Mouse (Mus musculus): ENCODE measurements around the gene Eml6. TPM values are rescaled to one million over a fixed set of nuclear protein-coding genes. Genes with fewer than 3 reads are reported as not detected.

The Eml6 gene
- total RNA-seq, 2 experiments from 2014 or later = 0.64 to 0.67 TPM

DNA sequence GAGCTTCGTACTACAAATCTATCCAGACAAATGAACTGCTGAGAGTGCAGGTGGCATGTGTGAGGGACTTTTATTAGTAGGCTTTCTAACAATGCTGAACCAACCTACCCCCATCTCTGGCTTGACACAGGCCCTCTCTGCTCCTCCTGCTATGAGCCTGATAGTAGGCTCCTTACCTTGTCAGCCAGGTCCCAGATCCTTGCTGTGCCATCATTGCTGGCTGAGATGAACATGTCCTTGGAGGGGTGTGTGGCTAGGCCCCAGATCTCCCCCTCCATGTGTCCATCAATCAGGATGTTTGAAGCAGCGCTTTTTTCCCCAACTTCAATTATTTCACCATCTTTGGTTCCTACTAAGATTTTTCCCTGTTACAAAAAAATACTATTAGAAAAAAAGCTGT, 274.8 kb downstream of the Eml6 start:
- Histone ChIP-seq H3K4me3 (no peak overlapping the region), H3K27ac (no peak overlapping the region)
- intact Hi-C loops (cut with DNase I) = no loop called here
- TF ChIP-seq CTCF (IDR thresholded peaks at IDR 0.05) = no peak
- DNase-seq = no peak

- TF ChIP-seq CTCF (IDR thresholded peaks at IDR 0.05) = no peak
- intact Hi-C loops (cut with DNase I) = no loop called here
- DNase-seq = no peak
- H3K27ac ChIP-seq = no peak overlapping the region
- no peak overlapping the region for H3K4me3 ChIP-seq
Observed at GRCm38 (mm10) chr11:29749468-29749829, 276.4 kb downstream of the Eml6 start.

DNA sequence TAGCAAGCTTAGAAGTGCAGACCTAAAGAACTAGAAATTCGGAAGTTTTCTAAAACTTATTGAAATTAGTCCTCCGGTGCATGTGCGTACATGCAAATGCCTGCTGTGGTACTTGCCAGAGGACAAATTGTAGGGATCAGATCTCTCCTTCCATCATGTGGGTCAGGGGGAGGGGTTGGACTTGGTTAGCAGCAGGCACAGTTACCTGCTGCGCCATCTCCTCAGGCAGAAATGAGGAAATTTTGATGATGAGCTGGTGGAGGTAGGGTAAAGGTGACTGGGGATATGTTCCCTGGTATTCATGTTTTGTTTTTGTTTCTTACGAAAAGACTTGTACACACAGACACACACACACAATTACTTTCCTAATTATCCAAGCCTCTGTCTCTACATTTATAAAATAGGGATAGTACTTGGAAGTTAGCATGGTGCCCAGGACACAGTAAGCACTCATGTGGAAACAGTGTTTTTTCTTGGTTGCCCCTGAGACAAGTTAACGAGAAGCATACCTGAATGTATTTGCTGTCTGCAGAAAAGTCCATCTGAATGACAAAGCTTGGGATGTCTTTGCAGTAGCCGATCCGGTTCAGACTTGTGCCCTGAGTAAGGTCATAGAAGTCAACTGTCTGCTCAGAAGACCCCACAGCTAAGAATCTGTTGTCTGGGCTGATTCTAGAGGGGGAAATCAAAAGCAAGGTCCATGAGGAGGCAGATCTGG, 276.9 kb downstream of the Eml6 start:
- intact Hi-C loops (cut with DNase I) = no loop called here
- DNase-seq = no peak
- no peak overlapping the region for H3K27ac ChIP-seq
- H3K4me3 ChIP-seq = no peak overlapping the region
- TF ChIP-seq CTCF (IDR thresholded peaks at IDR 0.05) = no peak

DNA sequence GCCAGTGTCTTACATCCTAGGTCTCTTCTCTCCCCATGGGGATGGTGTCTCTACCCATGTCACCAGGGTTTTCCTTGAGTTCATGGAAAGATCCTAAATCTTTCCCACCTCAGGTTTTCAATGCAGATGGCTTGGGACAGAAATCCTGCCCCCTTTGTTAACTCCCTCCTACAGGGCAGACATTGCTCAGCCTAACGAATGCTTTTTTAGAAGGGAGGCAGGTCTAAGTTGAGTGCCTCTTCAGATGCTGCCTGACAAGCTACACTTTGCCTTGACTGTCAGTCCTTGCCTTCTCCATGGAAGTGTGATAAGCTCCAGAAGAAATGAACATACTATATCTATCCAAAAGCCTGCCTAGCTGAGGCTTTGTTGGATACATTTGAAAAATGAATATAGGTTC, 278.0 kb downstream of the Eml6 start:
- Histone ChIP-seq H3K27ac (no peak overlapping the region), H3K4me3 (no peak overlapping the region)
- no peak for DNase-seq
- TF ChIP-seq CTCF (IDR thresholded peaks at IDR 0.05) = no peak
- intact Hi-C loops (cut with DNase I) = no loop called here

- DNase-seq = no peak
- intact Hi-C loops (cut with DNase I) = no loop called here
- Histone ChIP-seq H3K27ac (no peak overlapping the region), H3K4me3 (no peak overlapping the region)
- no peak for TF ChIP-seq CTCF (IDR thresholded peaks at IDR 0.05)
Observed at GRCm38 (mm10) chr11:29747365-29747764, 278.5 kb downstream of the Eml6 start.

DNA sequence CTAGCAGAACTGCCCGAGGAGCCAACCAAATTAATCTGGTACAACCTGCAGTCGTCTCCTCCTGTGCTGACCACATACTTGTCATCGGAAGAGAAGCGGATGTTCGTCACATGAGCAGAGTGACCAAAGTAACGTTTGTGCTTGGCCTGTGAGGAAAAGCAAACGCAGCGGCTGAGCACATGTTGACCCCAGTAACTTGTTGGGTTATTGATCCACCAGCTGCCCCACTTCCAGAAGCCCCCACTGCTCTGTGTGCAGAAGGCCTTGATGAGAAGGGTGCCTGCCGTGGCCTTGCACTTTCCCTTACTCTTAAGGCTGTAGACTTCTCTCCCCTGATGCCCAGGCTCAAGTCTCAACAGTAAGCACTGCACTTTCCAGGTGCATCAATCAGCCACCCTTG, 279.6 kb downstream of the Eml6 start:
- intact Hi-C loops (cut with DNase I) = no loop called here
- no peak for DNase-seq
- Histone ChIP-seq H3K4me3 (no peak overlapping the region), H3K27ac (no peak overlapping the region)
- no peak for TF ChIP-seq CTCF (IDR thresholded peaks at IDR 0.05)

- Histone ChIP-seq H3K4me3 (no peak overlapping the region), H3K27ac (no peak overlapping the region)
- TF ChIP-seq CTCF (IDR thresholded peaks at IDR 0.05) = no peak
- no peak for DNase-seq
- intact Hi-C loops (cut with DNase I) = no loop called here
Observed at GRCm38 (mm10) chr11:29745513-29745912, 280.3 kb downstream of the Eml6 start.

GRCm38 (mm10) chr11:29744760-29745430, 280.9 kb downstream of the Eml6 start:
- no peak for TF ChIP-seq CTCF (IDR thresholded peaks at IDR 0.05)
- Histone ChIP-seq H3K27ac (no peak overlapping the region), H3K4me3 (no peak overlapping the region)
- intact Hi-C loops (cut with DNase I) = no loop called here
- DNase-seq = no peak

DNA sequence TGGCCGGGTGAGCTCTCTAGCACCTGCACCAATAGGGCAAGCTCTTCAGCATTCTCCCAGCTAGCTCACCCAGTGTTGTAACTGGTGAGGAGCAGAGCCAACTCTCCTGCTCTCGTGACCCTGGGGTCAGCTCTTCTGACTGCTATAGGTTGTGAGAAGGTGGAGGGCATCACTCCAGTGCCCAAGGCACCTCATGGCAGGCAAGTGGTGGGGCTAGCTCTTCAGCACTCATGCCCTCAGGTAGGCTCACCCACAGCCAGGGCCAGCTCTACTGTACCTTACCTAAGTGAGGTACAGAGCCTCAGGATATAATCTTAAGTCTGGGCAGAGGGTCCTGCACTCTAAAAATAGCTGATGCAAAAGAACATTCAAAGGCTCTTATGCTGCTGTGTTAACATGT, 286.1 kb downstream of the Eml6 start:
- no peak for DNase-seq
- no peak overlapping the region for H3K4me3 ChIP-seq
- no peak for TF ChIP-seq CTCF (IDR thresholded peaks at IDR 0.05)
- intact Hi-C loops (cut with DNase I) = no loop called here
- H3K27ac ChIP-seq = no peak overlapping the region

- no peak for DNase-seq
- no peak for TF ChIP-seq CTCF (IDR thresholded peaks at IDR 0.05)
Observed at GRCm38 (mm10) chr11:29727901-29728300, 297.9 kb downstream of the Eml6 start.

DNA sequence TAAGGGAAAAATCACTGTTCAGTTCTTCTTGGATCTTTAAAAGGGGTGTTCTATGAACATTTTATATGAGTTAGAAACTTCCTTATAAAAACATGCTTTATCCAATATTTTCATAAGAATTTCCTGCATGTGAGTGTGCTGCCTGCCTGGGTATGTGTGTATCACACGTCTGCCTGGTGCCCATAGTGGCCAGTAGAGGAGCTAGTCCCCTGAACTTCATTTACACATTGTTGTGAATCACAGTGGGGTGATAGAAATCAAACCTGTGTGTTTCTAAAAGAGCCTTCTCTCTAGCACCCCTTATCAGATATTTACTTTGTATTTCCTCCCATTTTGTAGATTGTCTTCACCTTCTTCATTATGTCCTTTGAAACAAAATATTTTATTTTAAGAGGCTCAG, 300.2 kb downstream of the Eml6 start:
- DNase-seq = no peak
- TF ChIP-seq CTCF (IDR thresholded peaks at IDR 0.05) = peak; percentile 51
- Histone ChIP-seq H3K27ac (peak overlapping the region; percentile 86), H3K4me3 (peak overlapping the region; percentile 46)
- intact Hi-C loops (cut with DNase I) = no loop called here

More at GRCm38 (mm10) chr11:29727901-29728300, 297.9 kb downstream of the Eml6 start:
- Histone ChIP-seq H3K4me3 (no peak overlapping the region), H3K27ac (peak overlapping the region; percentile 86; the same call in 1 of the 2 replicates)
- intact Hi-C loops (cut with DNase I) = no loop called here

DNA sequence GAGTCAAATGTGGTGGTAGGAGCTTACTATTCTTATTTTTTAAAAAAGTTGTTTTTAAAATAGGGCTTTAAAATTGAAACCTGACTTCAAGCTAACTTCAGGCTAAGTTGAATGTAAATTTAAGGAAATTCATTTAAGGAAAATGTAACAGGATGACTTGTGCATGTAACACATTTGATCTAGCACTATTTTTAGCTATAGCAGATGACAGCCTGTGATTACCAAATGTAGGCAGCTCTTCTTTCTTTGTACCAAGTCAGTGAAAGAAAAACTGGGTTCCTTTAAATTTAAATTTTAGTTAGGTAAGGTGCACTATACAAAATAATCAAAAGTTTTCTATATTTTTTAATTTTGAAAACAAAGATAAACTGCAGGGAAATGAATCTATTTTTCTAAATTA, 300.7 kb downstream of the Eml6 start:
- peak overlapping the region; percentile 46 for H3K4me3 ChIP-seq
- intact Hi-C loops (cut with DNase I) = no loop called here
- no peak for DNase-seq
- H3K27ac ChIP-seq = peak overlapping the region; percentile 86
- no peak for TF ChIP-seq CTCF (IDR thresholded peaks at IDR 0.05)

GRCm38 (mm10) chr11:29724213-29724612, 301.6 kb downstream of the Eml6 start:
- TF ChIP-seq CTCF (IDR thresholded peaks at IDR 0.05) = peak; percentile 28; the same call in 1 of the 2 replicates
- no peak for DNase-seq
- no peak overlapping the region for H3K4me3 ChIP-seq
- intact Hi-C loops (cut with DNase I) = loop anchor here (5.0 kb wide), 1 partner anchor 73 kb away; no protein-coding TSS in a partner anchor
- H3K27ac ChIP-seq = peak overlapping the region; percentile 86
